Mouse (Mus musculus) intestine, embryonic 14.5 days (tissue): Measurements from ENCODE around the gene Capn11. TPM values are rescaled to one million over a fixed set of nuclear protein-coding genes. Genes with fewer than 3 reads are reported as not detected.

ENCODE experiments used
- ATAC-seq: fragments of 200-750 bp; cut with Nextera tagmentation; replicated peaks from 2 replicates; pipeline ENCODE4 v1.8.0; 2017; ENCODE audit warnings: low read depth, moderate number of reproducible peaks, moderate TSS enrichment, moderate library complexity; ENCODE audit not compliant: low FRiP score, low TSS enrichment
- DNase-seq: peaks from one replicate; pipeline ENCODE4 v3.0.0-alpha.2; 2018; ENCODE audit warnings: low spot score
- H3K27ac ChIP-seq: fragments of 300-500 bp; sonication (generic); 2 replicates; pipeline ENCODE4 v1.5.1; 2014; ENCODE audit warnings: low read depth, mild to moderate bottlenecking, control low read depth
- H3K27me3 ChIP-seq: fragments of 300-500 bp; sonication (generic); replicated peaks from 2 replicates; pipeline ENCODE4 v1.6.1; 2014; ENCODE audit warnings: low read length, control low read depth; ENCODE audit not compliant: control insufficient read depth, insufficient read depth
- H3K36me3 ChIP-seq: fragments of 300-500 bp; sonication (generic); 2 replicates; pipeline ENCODE4 v1.6.1; 2014; ENCODE audit warnings: low read length, control low read depth; ENCODE audit not compliant: control insufficient read depth, insufficient read depth
- H3K4me1 ChIP-seq: fragments of 300-500 bp; sonication (generic); replicated peaks from 2 replicates; pipeline ENCODE4 v1.6.1; 2014; ENCODE audit warnings: low read length, control low read depth, mixed read lengths; ENCODE audit not compliant: control insufficient read depth, insufficient read depth
- H3K4me2 ChIP-seq: fragments of 300-500 bp; sonication (generic); 2 replicates; pipeline ENCODE4 v1.6.1; 2014; ENCODE audit warnings: low read length
- H3K4me3 ChIP-seq: fragments of 300-500 bp; sonication (generic); 2 replicates; pipeline ENCODE4 v1.5.1; 2014; ENCODE audit warnings: low read depth, low read length, control low read depth, mixed read lengths
- H3K9ac ChIP-seq: fragments of 300-500 bp; sonication (generic); 2 replicates; pipeline ENCODE4 v1.6.1; 2014; ENCODE audit warnings: mild to moderate bottlenecking, low read length
- H3K9me3 ChIP-seq: fragments of 300-500 bp; sonication (generic); 2 replicates; pipeline ENCODE4 v1.6.1; 2016; ENCODE audit warnings: low read length, control low read depth; ENCODE audit not compliant: control insufficient read depth
- WGBS: fragments of 180-500 bp; shearing (Covaris S2); extraction: QIAGEN DNeasy Blood & Tissue Kit; methylation state at CpG from one replicate; pipeline ENCODE4 v1.1.7; 2014; 5-methylcytosine and 5-hydroxymethylcytosine counted together
- polyA plus RNA-seq: library from polyadenylated mRNA; unstranded; fragments of >200 nt; fragmentation: Nextera tagmentation; extraction: Ambion mirVana; gene quantifications from 2 replicates; pipeline ENCODE4 v1.2.1, GENCODE M21; 2014

The Capn11 gene
- polyA plus RNA-seq, 1 experiment from 2014 or later = not detected

DNA sequence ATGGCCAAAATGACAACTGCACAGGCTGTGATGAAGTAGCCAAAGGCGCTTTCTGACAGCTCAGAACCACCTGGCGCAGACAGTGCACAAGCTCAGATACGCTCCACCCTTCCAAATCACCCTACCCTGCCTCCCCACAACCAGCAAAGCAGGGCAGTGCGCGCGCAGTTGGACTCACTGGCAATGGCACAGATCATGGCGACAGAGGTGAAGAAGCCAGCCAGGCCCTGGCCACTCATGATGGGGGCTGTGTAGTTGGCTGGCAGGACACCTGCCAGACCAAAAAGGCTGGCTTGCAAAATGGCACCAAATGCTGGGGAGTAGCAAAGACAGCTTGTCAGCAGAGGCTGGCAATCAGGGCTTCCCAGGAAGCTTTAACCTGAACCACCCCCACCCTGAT lies 69.9 kb downstream of the Capn11 start:
- ATAC-seq (no peak), DNase-seq (no peak)
- Histone ChIP-seq H3K4me3 (no peak overlapping the region), H3K36me3 (peaks cover 12% of the 10 kb centered on the region; the same call in 1 of the 2 replicates), H3K4me1 (peaks cover 42% of the 10 kb centered on the region), H3K9ac (no peak overlapping the region), H3K27ac (no peak overlapping the region), H3K4me2 (no peak overlapping the region), H3K27me3 (0 out of 2 replicates have a peak, but pooled peaks cover 1% of the 10 kb centered on the region), H3K9me3 (peaks cover 4% of the 10 kb centered on the region; the same call in 1 of the 2 replicates)
- 96% methylated on average over 7 of the region's 7 CpGs for WGBS

DNA sequence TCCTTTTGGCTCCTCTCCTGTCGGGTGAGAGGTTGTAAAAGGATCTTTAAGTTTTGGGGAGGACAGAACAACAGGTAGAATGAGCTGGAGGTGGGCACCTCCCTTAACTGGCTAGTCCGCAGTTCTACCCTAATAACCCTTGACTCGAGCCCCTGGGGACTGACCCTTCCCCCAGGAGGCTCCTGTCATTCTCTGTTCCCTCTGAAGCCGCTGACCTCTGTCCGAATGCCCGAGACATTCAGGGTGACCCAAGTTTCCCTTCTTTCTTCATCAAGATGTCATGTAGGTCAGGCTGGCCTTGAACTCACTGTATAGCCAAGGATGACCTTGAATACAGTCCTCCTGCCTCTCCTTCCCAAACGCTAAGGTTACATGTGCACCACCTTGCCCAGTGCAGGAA lies 70.8 kb downstream of the Capn11 start:
- no peak for DNase-seq
- Histone ChIP-seq H3K4me3 (no peak overlapping the region), H3K9ac (no peak overlapping the region), H3K36me3 (peaks cover 12% of the 10 kb centered on the region; the same call in 1 of the 2 replicates), H3K9me3 (peaks cover 4% of the 10 kb centered on the region; the same call in 1 of the 2 replicates), H3K4me2 (no peak overlapping the region), H3K27ac (no peak overlapping the region), H3K27me3 (no peaks in the 10 kb centered on the region), H3K4me1 (peaks cover 42% of the 10 kb centered on the region)
- WGBS = 95% methylated on average over 7 of the region's 7 CpGs
- no peak for ATAC-seq

DNA sequence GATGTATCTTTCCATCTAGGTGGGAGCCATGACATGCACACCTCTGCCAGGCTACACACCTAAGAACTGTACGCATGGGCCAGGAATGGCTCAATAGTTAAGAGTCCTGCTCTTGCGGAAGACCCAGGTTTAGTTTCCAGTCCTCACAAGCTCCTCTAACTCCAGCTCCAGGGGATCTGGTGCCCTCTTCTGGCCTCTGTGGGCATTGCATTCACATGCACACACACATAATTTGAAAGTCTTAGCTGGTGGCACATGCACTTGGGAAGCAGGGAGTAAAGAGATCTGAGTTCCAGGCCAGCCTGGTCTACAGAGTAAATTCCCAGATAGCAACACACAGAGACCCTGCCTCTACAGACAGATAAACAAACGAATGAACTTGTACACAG lies 72.7 kb downstream of the Capn11 start:
- Histone ChIP-seq H3K9me3 (peaks cover 4% of the 10 kb centered on the region; the same call in 1 of the 2 replicates), H3K27me3 (no peaks in the 10 kb centered on the region), H3K4me3 (no peak overlapping the region), H3K27ac (peak overlapping the region; percentile 89; the same call in 1 of the 2 replicates), H3K9ac (no peak overlapping the region), H3K36me3 (peaks cover 12% of the 10 kb centered on the region; the same call in 1 of the 2 replicates), H3K4me1 (peaks cover 35% of the 10 kb centered on the region), H3K4me2 (no peak overlapping the region)
- 99% methylated on average over 3 of the region's 3 CpGs for WGBS
- no peak for DNase-seq
- no peak for ATAC-seq

DNA sequence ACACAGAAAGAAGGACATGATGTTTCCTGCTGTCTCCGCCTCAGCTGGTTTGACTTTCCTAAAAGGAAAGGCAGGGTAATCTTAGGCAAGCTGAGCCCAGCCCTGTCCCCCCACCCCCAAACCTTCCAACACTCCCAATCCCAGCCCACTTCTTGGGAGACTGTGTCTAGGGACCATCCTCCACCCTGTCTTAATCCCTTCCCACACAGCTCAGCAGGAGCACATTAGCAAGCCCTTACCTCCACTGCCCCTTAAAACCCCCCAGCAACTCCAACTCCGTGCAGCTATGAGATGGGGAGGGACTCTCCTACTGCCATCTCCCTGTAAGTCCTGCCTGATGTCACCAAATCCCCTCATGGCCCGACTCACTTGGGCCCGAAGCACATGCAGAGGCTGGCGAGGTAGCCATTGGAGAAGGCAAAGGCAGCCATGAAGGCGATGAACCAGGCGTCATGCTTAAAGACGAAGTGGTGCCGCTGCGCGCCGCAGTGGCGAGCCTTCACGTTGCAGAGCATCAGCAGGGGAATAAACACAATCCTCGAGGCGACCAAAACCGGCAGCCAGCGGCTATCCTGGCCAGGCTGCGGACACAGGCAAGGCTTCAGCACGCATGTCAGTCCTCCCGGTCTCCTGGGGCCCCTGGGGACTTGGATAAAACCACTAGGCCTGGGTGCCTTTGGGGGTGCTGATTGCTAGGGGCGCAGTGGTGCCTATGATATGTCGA lies 73.2 kb downstream of the Capn11 start:
- Histone ChIP-seq H3K4me1 (peaks cover 40% of the 10 kb centered on the region), H3K9me3 (peaks cover 4% of the 10 kb centered on the region; the same call in 1 of the 2 replicates), H3K4me2 (no peak overlapping the region), H3K27ac (peak overlapping the region; percentile 89), H3K9ac (no peak overlapping the region), H3K27me3 (no peaks in the 10 kb centered on the region), H3K4me3 (no peak overlapping the region), H3K36me3 (peaks cover 12% of the 10 kb centered on the region; the same call in 1 of the 2 replicates)
- DNase-seq = no peak
- 59% methylated on average over 23 of the region's 23 CpGs for WGBS
- ATAC-seq = no peak

DNA sequence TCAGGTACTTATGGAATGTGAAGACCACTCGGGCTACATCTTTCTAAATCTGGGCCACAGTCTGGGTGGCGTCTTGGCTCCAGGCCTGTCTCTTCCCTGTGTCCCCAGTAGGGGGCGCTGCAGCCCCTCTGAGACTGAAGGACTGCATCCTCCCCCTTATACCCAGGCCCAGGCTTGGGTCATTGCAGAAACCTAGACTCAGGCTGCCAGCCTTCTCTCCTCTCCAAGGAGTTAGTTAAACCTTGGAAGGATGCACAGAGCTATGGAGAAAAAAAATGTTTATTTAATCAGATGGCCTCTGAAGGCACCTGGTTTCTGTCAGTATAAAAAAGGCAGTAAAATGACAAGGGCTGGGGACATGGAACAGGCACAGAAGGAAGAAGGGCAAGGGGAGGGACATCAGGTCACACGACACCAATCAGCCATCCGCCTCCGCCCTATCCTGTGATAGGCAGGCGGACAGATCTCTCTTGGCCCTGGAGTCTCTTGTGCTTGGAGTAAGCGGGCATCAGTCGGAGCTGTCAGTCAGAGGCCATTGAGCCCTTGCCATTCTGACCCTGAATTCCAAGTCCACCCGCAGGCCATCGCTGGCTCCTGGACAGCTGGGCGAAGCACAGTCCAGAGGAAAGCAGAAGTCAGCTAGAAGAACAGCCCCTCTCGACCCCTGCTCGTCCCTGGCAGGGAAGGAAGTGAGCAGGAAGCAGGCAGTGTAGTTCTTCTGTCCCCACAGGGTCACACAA lies 74.0 kb downstream of the Capn11 start:
- H3K9ac ChIP-seq = no peak overlapping the region
- no peaks in the 10 kb centered on the region for H3K27me3 ChIP-seq
- peak; percentile 87 for DNase-seq
- peaks cover 12% of the 10 kb centered on the region; the same call in 1 of the 2 replicates for H3K36me3 ChIP-seq
- ATAC-seq = peak; percentile 70
- H3K4me3 ChIP-seq = no peak overlapping the region
- H3K4me2 ChIP-seq = peak overlapping the region; percentile 32
- peaks cover 42% of the 10 kb centered on the region for H3K4me1 ChIP-seq
- H3K9me3 ChIP-seq = peaks cover 4% of the 10 kb centered on the region; the same call in 1 of the 2 replicates
- H3K27ac ChIP-seq = peak overlapping the region; percentile 89
- 19% methylated on average over 14 of the region's 14 CpGs for whole genome bisulfite sequencing

DNA sequence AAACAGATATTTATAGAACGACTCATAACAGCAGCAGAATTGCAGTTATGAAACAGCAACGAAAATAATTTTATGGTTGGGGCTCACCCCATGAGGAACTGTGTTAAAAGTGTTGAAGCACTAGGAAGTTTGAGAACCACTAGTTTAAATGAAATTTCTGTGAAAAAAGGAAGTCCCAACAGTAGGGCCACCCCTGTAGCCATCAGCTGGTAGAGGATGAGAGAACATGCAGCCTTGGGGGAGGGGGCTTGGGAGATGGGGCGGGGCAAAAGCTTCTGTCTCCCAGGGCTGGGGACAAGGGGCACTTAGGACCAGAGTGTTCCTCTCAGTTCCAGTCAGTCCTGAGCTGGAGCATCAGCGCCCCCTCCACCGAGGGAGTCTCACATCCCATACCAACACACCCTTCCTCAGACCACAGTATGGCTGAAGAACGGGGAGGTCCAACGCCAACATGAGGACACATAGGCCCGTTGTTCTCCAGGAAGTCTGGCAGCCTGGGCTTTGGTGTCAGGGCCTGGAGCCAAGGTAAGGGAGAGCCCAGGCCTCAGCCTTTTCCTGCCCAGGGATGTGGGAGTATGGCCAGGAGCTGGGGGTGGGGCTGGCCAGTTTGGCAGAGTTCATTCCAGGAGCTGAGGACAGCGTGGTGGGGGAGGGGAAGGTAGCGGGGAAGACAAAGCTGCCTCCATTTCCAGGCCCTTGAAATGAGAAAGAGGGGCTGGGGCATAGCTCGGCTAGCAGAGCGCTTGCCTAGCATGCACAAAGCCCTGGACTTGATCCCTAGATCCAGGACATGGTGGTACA lies 74.8 kb downstream of the Capn11 start:
- Histone ChIP-seq H3K27ac (peak overlapping the region; percentile 89), H3K27me3 (no peaks in the 10 kb centered on the region), H3K9me3 (peaks cover 4% of the 10 kb centered on the region; the same call in 1 of the 2 replicates), H3K9ac (no peak overlapping the region), H3K4me2 (peak overlapping the region; percentile 32), H3K4me1 (peaks cover 42% of the 10 kb centered on the region), H3K4me3 (no peak overlapping the region), H3K36me3 (peaks cover 12% of the 10 kb centered on the region; the same call in 1 of the 2 replicates)
- DNase-seq = no peak
- peak; percentile 3; the same call in 1 of the 2 replicates for ATAC-seq
- 33% methylated on average over 12 of the region's 12 CpGs for WGBS

DNA sequence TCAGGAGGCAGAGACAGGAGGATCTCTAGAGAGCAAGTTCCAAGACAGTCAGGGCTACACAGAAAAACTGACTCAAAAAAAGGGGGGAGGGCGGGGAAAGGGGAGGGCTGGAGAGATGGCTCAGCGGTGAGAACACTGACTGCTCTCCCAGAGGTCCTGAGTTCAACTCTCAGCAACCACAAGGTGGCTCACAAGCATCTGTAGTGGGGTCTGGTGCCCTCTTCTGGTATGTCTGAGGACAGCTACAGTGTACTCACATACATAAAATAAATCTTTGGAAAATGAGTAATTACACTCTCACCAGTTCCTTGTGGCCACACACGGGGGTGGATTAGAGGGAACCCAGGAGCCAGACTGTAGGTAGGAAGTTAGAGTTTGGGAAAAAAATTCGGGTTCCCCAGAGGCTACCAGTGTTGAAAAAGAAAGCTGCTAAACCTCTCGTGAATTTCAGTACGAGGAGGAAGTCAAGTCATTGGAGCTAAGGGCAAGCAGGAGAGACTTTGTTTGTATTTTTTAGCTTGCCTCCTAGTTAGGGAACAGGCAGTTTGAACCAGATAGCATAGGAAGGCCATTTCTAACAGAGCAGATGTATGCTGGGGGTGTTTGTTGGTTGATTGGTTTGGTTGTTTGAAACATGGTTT lies 76.3 kb downstream of the Capn11 start:
- 63% methylated on average over 6 of the region's 6 CpGs for WGBS
- Histone ChIP-seq H3K4me3 (no peak overlapping the region), H3K27ac (no peak overlapping the region), H3K9ac (no peak overlapping the region), H3K4me2 (no peak overlapping the region), H3K27me3 (no peaks in the 10 kb centered on the region), H3K9me3 (peaks cover 4% of the 10 kb centered on the region; the same call in 1 of the 2 replicates), H3K4me1 (peaks cover 42% of the 10 kb centered on the region), H3K36me3 (peaks cover 6% of the 10 kb centered on the region; the same call in 1 of the 2 replicates)
- DNase-seq (no peak), ATAC-seq (no peak)

DNA sequence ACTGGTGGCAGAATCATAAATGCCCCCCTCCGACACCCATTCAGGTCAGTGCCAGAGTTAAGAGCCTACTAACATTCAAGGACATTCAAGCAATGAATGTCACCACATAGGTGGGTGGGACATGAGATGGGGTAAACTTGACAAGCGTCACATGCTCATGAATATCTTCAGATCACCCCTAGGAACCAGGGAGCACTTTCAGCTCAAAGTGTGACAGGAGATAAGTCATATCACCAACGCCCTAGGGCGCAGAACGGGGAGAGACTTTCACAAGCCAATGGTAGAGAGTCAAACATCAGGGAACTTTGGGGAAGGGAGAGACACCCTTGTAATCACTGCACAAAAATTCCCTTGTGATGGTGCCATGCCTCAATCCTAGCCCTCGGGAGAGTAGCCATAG lies 76.9 kb downstream of the Capn11 start:
- no peak for DNase-seq
- 90% methylated on average over 6 of the region's 6 CpGs for WGBS
- ATAC-seq = no peak

More for the DNA sequence above, 76.9 kb downstream of the Capn11 start:
- Histone ChIP-seq H3K4me3 (no peak overlapping the region), H3K27me3 (no peaks in the 10 kb centered on the region), H3K4me2 (no peak overlapping the region), H3K9me3 (peaks cover 4% of the 10 kb centered on the region; the same call in 1 of the 2 replicates), H3K4me1 (peaks cover 42% of the 10 kb centered on the region), H3K9ac (no peak overlapping the region), H3K36me3 (peaks cover 6% of the 10 kb centered on the region; the same call in 1 of the 2 replicates), H3K27ac (no peak overlapping the region)
